Mouse (Mus musculus): ENCODE measurements at regions not wholly inside any gene's neighbourhood (a gene's known extent, or its start where the extent isn't known, plus 50 kb on each side); places are given as distances from the start of the nearest gene placed in this dataset.
A peak's percentile ranks its signal among the peaks of the same experiment; 100 is the strongest.

DNA sequence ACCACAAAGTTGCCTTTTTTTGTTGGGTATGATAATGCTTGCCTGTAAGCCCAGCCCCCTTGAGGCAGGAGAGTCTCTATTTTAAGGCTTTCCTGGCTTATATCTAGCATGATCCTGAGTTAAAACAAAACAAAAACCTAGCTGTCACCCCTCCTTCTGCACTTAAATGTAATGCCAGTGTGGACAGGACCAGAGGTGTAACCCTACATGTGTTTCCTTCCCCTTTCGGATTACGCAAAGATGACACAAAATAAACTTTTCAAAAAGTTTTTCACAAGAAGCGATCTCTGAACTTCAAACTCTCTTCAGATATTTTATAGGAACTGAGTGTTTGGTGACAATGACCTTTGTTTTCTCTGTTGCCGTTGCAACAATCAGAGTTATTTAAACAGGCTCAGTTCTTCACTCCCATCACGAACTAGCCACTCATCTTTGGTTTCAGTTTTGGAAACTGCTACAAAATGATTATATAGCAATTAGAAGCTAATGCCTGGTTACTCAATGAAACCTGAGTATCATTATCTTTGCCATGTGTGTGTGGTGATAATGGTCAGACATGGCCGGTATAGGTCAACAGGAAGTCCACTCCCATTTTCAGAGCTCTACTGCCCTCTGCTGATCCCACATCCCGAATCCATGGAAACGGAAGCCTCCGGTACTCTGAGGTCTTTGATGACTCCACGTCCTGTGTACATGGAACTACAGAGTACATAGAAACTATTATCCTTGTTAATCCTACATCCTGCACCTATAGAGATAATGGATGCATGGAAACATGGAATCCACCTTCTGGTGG is 282.6 kb downstream of the Ankrd50 start:
- DNase-seq = peak; percentile 71 to 88

GRCm38 (mm10) chr3:38194001-38194400 is 290.6 kb downstream of the Ankrd50 start:
- DNase-seq = no peak

- no peak for DNase-seq
These were observed 297.2 kb downstream of the Ankrd50 start for GRCm38 (mm10) chr3:38187406-38187896.

DNA sequence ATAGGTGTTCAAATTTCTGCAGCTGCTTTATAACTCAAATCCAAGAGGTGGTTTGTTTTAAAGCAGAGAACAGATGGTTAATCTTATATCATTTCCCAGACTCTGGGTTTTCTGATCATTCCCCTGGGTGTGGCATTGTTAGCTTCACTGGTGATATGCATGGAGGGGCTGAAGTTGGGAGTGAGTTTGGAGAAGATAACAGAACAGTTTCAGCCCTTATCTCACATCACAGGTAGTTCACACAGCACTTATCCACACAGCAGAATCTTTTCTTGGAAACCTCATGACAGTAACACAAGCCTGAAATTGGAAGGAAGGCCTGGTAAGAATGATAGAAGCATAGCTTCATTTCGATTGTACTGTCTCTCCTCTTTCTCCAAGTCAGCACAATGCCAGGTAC is 298.1 kb downstream of the Ankrd50 start:
- no peak for DNase-seq

- no peak for DNase-seq
These were observed 306.3 kb downstream of the Ankrd50 start for GRCm38 (mm10) chr3:38178295-38178694.

- DNase-seq = no peak
These were observed 308.7 kb downstream of the Ankrd50 start for GRCm38 (mm10) chr3:38175946-38176345.

GRCm38 (mm10) chr3:38174735-38175280 is 309.8 kb downstream of the Ankrd50 start:
- peak; percentile 42 to 47 for DNase-seq

- no peak for DNase-seq
These were observed 332.2 kb downstream of the Ankrd50 start for GRCm38 (mm10) chr3:38152408-38152807.

- no peak for DNase-seq
These were observed 332.8 kb downstream of the Ankrd50 start for GRCm38 (mm10) chr3:38151821-38152220.

DNA sequence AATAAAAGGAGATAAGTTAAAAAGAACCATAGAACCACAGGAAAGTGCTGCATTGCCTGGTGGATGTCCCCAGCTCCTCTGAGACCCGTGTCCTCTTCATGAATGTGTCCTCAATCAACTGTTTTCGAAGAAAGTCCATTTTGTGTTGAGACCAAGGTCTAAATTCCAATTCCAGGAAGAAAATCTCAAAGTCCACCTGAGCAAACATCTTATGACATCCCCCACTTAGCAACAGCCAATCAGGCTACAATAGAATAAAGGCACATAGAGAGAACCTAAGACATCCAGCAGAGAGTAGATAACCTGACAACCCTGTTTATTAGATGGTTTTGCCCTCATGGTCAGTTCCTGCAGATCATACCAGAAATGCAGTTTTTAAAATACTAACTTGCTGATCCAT is 338.0 kb downstream of the Ankrd50 start:
- DNase-seq = no peak

DNA sequence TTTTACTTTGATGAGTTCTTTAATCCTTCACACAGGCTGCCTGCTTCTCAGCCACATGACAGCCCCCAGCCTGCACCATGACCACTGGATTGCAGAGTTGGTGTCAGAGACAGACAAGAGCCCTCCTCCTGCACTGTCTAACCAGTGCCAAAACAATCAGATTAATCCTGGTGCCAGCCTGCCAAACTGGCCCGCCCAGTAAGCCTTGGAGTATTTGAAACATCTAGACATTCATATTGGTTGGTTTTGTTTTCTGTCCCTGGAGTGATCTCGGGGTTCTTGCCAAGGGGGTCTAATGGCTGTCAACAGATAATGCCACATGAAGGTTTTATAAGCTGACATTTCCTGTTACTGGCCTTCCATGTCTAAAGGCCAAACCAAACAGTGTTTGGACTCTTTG is 339.2 kb downstream of the Ankrd50 start:
- no peak for DNase-seq

- DNase-seq = no peak
These were observed 340.0 kb downstream of the Ankrd50 start for GRCm38 (mm10) chr3:38144650-38145049.

GRCm38 (mm10) chr3:38143147-38143883 is 341.3 kb downstream of the Ankrd50 start:
- DNase-seq = peak; percentile 60 to 64

DNA sequence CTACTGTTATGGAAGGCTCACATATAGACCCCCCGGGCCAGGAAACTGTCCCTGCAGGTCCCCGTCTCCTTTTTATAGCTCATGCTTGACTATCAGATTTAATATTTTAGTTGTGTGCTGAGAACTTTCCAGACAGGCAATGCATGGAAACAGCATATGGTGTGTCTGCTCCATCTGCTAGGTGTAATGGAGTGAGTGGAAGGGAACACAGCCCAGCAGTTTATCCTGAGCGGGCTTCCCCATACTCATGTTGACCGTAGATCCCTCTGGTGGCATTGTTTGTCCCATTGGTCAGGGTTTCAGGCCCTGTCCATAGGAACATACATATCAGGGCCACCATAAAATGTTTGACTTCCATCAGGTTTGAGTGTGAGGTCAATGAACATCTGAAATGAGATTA is 345.3 kb downstream of the Ankrd50 start:
- no peak for DNase-seq

- DNase-seq = no peak
These were observed 346.6 kb downstream of the Ankrd50 start for GRCm38 (mm10) chr3:38138014-38138413.

GRCm38 (mm10) chr3:38135808-38136214 is 348.8 kb downstream of the Ankrd50 start:
- DNase-seq = no peak

GRCm38 (mm10) chr3:38134425-38134824 is 350.2 kb downstream of the Ankrd50 start:
- no peak for DNase-seq

DNA sequence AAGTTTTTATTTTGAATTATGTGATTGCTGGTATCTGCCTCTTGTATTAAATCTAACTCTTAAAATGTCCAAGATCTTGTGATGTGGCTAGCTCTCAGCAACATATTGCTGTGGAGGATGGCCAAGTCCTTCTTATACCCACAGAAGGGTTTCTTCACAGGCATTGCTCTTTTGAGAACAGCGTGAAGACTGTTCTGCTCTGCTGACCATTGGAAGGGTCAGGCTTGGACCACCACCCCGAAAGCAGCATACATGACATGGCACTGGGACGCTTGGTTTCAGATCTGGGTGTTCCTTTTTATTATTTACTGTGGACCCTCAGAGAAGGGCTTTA is 352.8 kb downstream of the Ankrd50 start:
- no peak for DNase-seq

- no peak for DNase-seq
These were observed 353.3 kb downstream of the Ankrd50 start for GRCm38 (mm10) chr3:38131176-38131886.

DNA sequence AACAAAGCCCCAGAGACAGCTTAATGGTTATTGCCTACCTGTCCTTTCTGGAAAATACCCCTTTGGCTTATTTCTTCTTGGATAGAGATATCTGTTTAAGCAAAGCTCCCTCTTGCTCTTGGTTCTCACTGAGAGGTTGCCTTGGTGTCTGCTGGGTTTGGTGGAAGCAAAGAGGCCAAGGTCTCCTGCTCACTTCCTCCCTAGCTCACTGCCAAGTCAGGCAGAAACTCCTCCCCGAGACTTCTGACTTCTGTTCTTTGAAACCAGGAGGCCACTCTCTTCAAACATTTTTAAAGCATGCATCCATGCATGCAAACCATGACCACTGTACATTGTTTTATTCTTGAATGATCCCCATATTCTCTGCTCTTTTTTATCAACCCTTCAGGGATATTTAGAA is 354.6 kb downstream of the Ankrd50 start:
- DNase-seq = peak in 1 of 2 experiments; percentile 44

DNA sequence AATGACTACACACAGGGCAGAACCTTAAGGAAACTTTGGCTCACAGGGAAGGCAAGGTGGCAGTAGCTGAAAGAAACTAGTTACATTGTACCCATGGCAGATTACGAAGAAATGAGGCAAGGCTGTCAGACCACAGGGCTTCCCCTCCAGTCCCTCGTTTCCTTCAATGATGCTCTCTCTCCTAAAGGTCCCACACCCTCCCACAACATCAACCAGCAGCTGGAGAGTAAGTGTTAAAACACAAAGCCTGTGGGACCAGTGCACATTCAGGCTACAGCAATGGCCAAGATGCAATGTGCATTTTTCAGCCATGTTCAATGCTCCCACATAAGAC is 355.5 kb downstream of the Ankrd50 start:
- DNase-seq = no peak

GRCm38 (mm10) chr3:38128486-38129166 is 356.0 kb downstream of the Ankrd50 start:
- DNase-seq = peak; percentile 35 to 55

All from kidney, adult 8-10 months (tissue).